Mouse (Mus musculus) heart, adult 2 months (tissue): ENCODE measurements around the gene Cdh16. TPM values are rescaled to one million over a fixed set of nuclear protein-coding genes. Genes with fewer than 3 reads are reported as not detected.
A peak's percentile ranks its signal among the peaks of the same experiment; 100 is the strongest.
"Not testable (repeated sequence)": the region's sequence is repeated elsewhere in the genome, so short reads cannot be mapped to it uniquely, and the experiment has no call there.

Experiments
- DNase-seq, 2 experiments: peaks; one replicate each; pipeline ENCODE4 v3.0.0; 2021
- H3K27ac ChIP-seq: fragments of 200-600 bp; 2 replicates; pipeline ENCODE4 v1.8.1; 2022
- H3K27me3 ChIP-seq: fragments of 200-500 bp; 2 replicates; pipeline ENCODE4 v1.6.1; 2012; ENCODE audit warnings: mild to moderate bottlenecking, low read length, inconsistent platforms, mixed read lengths; ENCODE audit not compliant: control insufficient read depth, insufficient read depth
- H3K36me3 ChIP-seq: fragments of 200-500 bp; 2 replicates; pipeline ENCODE4 v1.6.1; 2012; ENCODE audit warnings: low read length, inconsistent platforms; ENCODE audit not compliant: control insufficient read depth, insufficient read depth
- H3K4me1 ChIP-seq: fragments of 200-500 bp; 2 replicates; pipeline ENCODE4 v1.6.1; 2011; ENCODE audit warnings: low read length; ENCODE audit not compliant: control insufficient read depth, insufficient read depth
- H3K4me3 ChIP-seq: fragments of 200-600 bp; 2 replicates; pipeline ENCODE4 v1.8.1; 2022
- H3K79me2 ChIP-seq: fragments of 200-500 bp; replicated peaks from 2 replicates; pipeline ENCODE4 v1.6.1; 2012; ENCODE audit warnings: mild to moderate bottlenecking, inconsistent platforms, low read length, moderate library complexity, mixed read lengths; ENCODE audit not compliant: control insufficient read depth, insufficient read depth
- H3K9ac ChIP-seq: fragments of 200-500 bp; 2 replicates; pipeline ENCODE4 v1.6.1; 2012; ENCODE audit warnings: low read depth, mild to moderate bottlenecking, control low read depth, inconsistent platforms, low read length, mixed read lengths
- CTCF ChIP-seq: fragments of 200-600 bp; IDR thresholded peaks from 2 replicates; pipeline ENCODE4 v1.8.1; 2022; ENCODE audit warnings: antibody characterized with exemption, mild to moderate bottlenecking, moderate library complexity
- EP300 ChIP-seq: fragments of 200-500 bp; IDR thresholded peaks from 2 replicates; pipeline ENCODE4 v1.6.1; 2011; ENCODE audit warnings: low read depth, low read length, control low read depth; ENCODE audit not compliant: insufficient read depth
- POLR2A ChIP-seq: fragments of 200-500 bp; IDR thresholded peaks from 2 replicates; pipeline ENCODE4 v1.6.1; 2011; ENCODE audit warnings: mild to moderate bottlenecking, low read depth, low read length, control low read depth; ENCODE audit not compliant: insufficient read depth
- WGBS: fragments of 180-500 bp; shearing (Covaris S2); methylation state at CpG from one replicate; pipeline ENCODE4 v1.1.7; 2018; 5-methylcytosine and 5-hydroxymethylcytosine counted together
- intact Hi-C: fragments of 180-260 bp; cut with DNase I; formaldehyde crosslinking; loops from one replicate; pipeline ENCODE4 v1.15.1; 2025
- polyA plus RNA-seq: library from polyadenylated mRNA; depleted of rRNA; stranded (reverse); fragments of >200 nt; gene quantifications from 2 replicates; pipeline ENCODE4 v1.2.3, GENCODE M21; 2012
- total RNA-seq, 2 experiments: library from RNA; stranded (reverse); gene quantifications; 2 replicates each; pipeline ENCODE4 v1.2.3; 2021

The Cdh16 gene
- total and polyA plus RNA-seq, 3 experiments: 3.3 to 7.1 (median 4.3) TPM

GRCm38 (mm10) chr8:104591133-104591834 is 32.9 kb downstream of the Cdh16 start, which contains the start of gene Pdp2:
Gene Pdp2, plus strand, starts transcription at chr8:104591451.
- peaks cover 3% of the 10 kb centered on the region for H3K79me2 ChIP-seq
- TF ChIP-seq EP300: peak; percentile 34; the same call in 1 of the 2 replicates
- TF ChIP-seq POLR2A: peak; percentile 89
- TF ChIP-seq CTCF: no peak
- peaks cover 2% of the 10 kb centered on the region for H3K4me1 ChIP-seq
- peak within 1 kb of the TSS; percentile 79 for H3K9ac ChIP-seq
- peak within 1 kb of the TSS; percentile 91 for H3K4me3 ChIP-seq
- H3K27me3 ChIP-seq: no peaks in the 10 kb centered on the region
- DNase-seq: peak; percentile 92 to 94
- intact Hi-C loops: no loop called here
- no peaks in the 10 kb centered on the region; the same call in 1 of the 2 replicates for H3K36me3 ChIP-seq
- under 1% methylated on average over 44 of the region's 44 CpGs for WGBS
- peak within 1 kb of the TSS; percentile 90 for H3K27ac ChIP-seq

- Histone ChIP-seq H3K9ac (no peak overlapping the region), H3K4me1 (peaks cover 2% of the 10 kb centered on the region), H3K27ac (no peak overlapping the region), H3K36me3 (no peaks in the 10 kb centered on the region; the same call in 1 of the 2 replicates), H3K27me3 (no peaks in the 10 kb centered on the region), H3K4me3 (no peak overlapping the region), H3K79me2 (peaks cover 3% of the 10 kb centered on the region)
- 95% methylated on average over 3 of the region's 3 CpGs for WGBS
- intact Hi-C loops: no loop called here
- TF ChIP-seq CTCF: no peak
- TF ChIP-seq POLR2A: no peak
- no peak for TF ChIP-seq EP300
- DNase-seq: no peak
Observed at GRCm38 (mm10) chr8:104590284-104590683, 33.9 kb downstream of the Cdh16 start.

GRCm38 (mm10) chr8:104584522-104584921 is 39.7 kb downstream of the Cdh16 start:
- intact Hi-C loops: no loop called here
- DNase-seq: no peak
- TF ChIP-seq EP300: no peak
- WGBS: 61% methylated on average over 1 of the region's 1 CpGs
- H3K4me1 ChIP-seq: no peaks in the 10 kb centered on the region
- no peak overlapping the region for H3K27ac ChIP-seq
- no peak overlapping the region for H3K4me3 ChIP-seq
- H3K79me2 ChIP-seq: no peaks in the 10 kb centered on the region
- H3K27me3 ChIP-seq: no peaks in the 10 kb centered on the region
- no peak overlapping the region for H3K9ac ChIP-seq
- no peaks in the 10 kb centered on the region for H3K36me3 ChIP-seq

GRCm38 (mm10) chr8:104577606-104578005 is 46.6 kb downstream of the Cdh16 start:
- H3K27me3 ChIP-seq, H3K4me3 ChIP-seq, intact Hi-C loops, H3K36me3 ChIP-seq, DNase-seq, H3K4me1 ChIP-seq, H3K9ac ChIP-seq, H3K79me2 ChIP-seq, H3K27ac ChIP-seq: not testable (repeated sequence)
- 72% methylated on average over 17 of the region's 17 CpGs for WGBS

GRCm38 (mm10) chr8:104576820-104577219 is 47.4 kb downstream of the Cdh16 start:
- Histone ChIP-seq H3K36me3 (no peaks in the 10 kb centered on the region), H3K4me3 (no peak overlapping the region), H3K27me3 (no peaks in the 10 kb centered on the region), H3K9ac (no peak overlapping the region), H3K27ac (no peak overlapping the region), H3K4me1 (no peaks in the 10 kb centered on the region), H3K79me2 (no peaks in the 10 kb centered on the region)
- TF ChIP-seq EP300: no peak
- TF ChIP-seq CTCF: no peak
- TF ChIP-seq POLR2A: no peak
- 86% methylated on average over 3 of the region's 3 CpGs for WGBS
- intact Hi-C loops: no loop called here
- DNase-seq: no peak

- 2% methylated on average over 26 of the region's 26 CpGs for WGBS
- intact Hi-C loops: loop anchor here (1.0 to 5.0 kb wide), 3 partner anchors 128 to 318 kb away; partner anchors contain the start of genes Cklf and Dync1li2
- H3K9ac ChIP-seq: peak overlapping the region; percentile 43
- no peaks in the 10 kb centered on the region for H3K4me1 ChIP-seq
- no peaks in the 10 kb centered on the region for H3K36me3 ChIP-seq
- H3K27ac ChIP-seq: peak overlapping the region; percentile 67
- no peaks in the 10 kb centered on the region for H3K27me3 ChIP-seq
- TF ChIP-seq EP300: peak; percentile 66; the same call in 1 of the 2 replicates
- TF ChIP-seq CTCF: peak; percentile 93
- no peak for TF ChIP-seq POLR2A
- DNase-seq: peak; percentile 86 to 90
- peak overlapping the region; percentile 49 for H3K4me3 ChIP-seq
- H3K79me2 ChIP-seq: no peaks in the 10 kb centered on the region
Observed at GRCm38 (mm10) chr8:104570436-104571343, 53.5 kb downstream of the Cdh16 start.
